In genomic region chr2:47945061-47945460, GRCm38 (mm10) we compare ENCODE assay signal across 10 mouse cellular contexts.
A peak's percentile ranks its signal among the peaks of the same experiment; 100 is the strongest.
DNase-seq lines count a peak whose midpoint lies in the region; ATAC-seq and TF ChIP-seq lines count a peak whose summit lies in the region.
"Had no signal": no experiment of that assay in that cellular context is flagged by ENCODE, and none has a peak within 500 bp of the region (broad histone marks: within the 10 kb centered on the region; RNA-seq: fewer than 3 reads in every experiment).

No protein-coding gene starts in this region.

- no peak overlapping the region for H3K27ac ChIP-seq in heart, adult 2 months
- no peak overlapping the region for H3K27ac ChIP-seq in lung, postnatal 0 days (ENCODE audit: low read length)
- H3K27ac ChIP-seq: hindbrain, embryonic 13.5 days; limb, embryonic 10.5 days; macrophage had no signal

- 0 out of 2 replicates have a peak, but pooled peaks have one; percentile 13 for TF ChIP-seq CTCF in heart, adult 2 months (IDR thresholded peaks at IDR 0.05)
- peak; percentile 49 for TF ChIP-seq CTCF in lung, postnatal 0 days (IDR thresholded peaks at IDR 0.05)

- H3K36me3 ChIP-seq in heart, adult 2 months (ENCODE audit: control insufficient read depth, insufficient read depth, low read length) = no peaks in the 10 kb centered on the region
- H3K36me3 ChIP-seq in lung, postnatal 0 days (ENCODE audit: insufficient read depth, low read length) = no peaks in the 10 kb centered on the region
- H3K36me3 ChIP-seq: hindbrain, embryonic 13.5 days; limb, embryonic 10.5 days had no signal

- H3K4me2 ChIP-seq in lung, postnatal 0 days (replicated peaks; ENCODE audit: low read depth, low read length) = no peak overlapping the region
- H3K4me2 ChIP-seq: hindbrain, embryonic 13.5 days had no signal

- H3K27me3 ChIP-seq in heart, adult 2 months (ENCODE audit: control insufficient read depth, insufficient read depth, low read length) = no peaks in the 10 kb centered on the region
- H3K27me3 ChIP-seq in lung, postnatal 0 days (replicated peaks; ENCODE audit: insufficient read depth, low read length) = no peaks in the 10 kb centered on the region
- H3K27me3 ChIP-seq: hindbrain, embryonic 13.5 days had no signal

- H3K9ac ChIP-seq in heart, adult 2 months (ENCODE audit: low read depth, low read length) = no peak overlapping the region
- no peak overlapping the region for H3K9ac ChIP-seq in lung, postnatal 0 days (replicated peaks; ENCODE audit: low read depth)
- H3K9ac ChIP-seq: hindbrain, embryonic 13.5 days had no signal

- no peaks in the 10 kb centered on the region for H3K9me3 ChIP-seq in lung, postnatal 0 days (ENCODE audit: low read length)
- H3K9me3 ChIP-seq: hindbrain, embryonic 13.5 days; limb, embryonic 10.5 days had no signal

- TF ChIP-seq EP300 in heart, adult 2 months (IDR thresholded peaks at IDR 0.05; ENCODE audit: insufficient read depth, low read depth, low read length) = no peak
- TF ChIP-seq EP300 in lung, postnatal 0 days (IDR thresholded peaks at IDR 0.05) = no peak

- no peaks in the 10 kb centered on the region for H3K4me1 ChIP-seq in heart, adult 2 months (ENCODE audit: control insufficient read depth, insufficient read depth, low read length)
- H3K4me1 ChIP-seq in lung, postnatal 0 days (ENCODE audit: insufficient read depth, low read depth, low read length) = no peaks in the 10 kb centered on the region
- H3K4me1 ChIP-seq: hindbrain, embryonic 13.5 days; limb, embryonic 10.5 days had no signal

- H3K4me3 ChIP-seq in heart, adult 2 months = no peak overlapping the region
- no peak overlapping the region for H3K4me3 ChIP-seq in lung, postnatal 0 days (ENCODE audit: low read depth, low read length)
- H3K4me3 ChIP-seq: hindbrain, embryonic 13.5 days; limb, embryonic 10.5 days had no signal

- intact Hi-C loops in heart, adult 2 months (cut with DNase I) = no loop called here
- intact Hi-C loops in heart, postnatal 36 days (cut with DNase I) = no loop called here

- no peak for TF ChIP-seq POLR2A in heart, adult 2 months (IDR thresholded peaks at IDR 0.05; ENCODE audit: insufficient read depth, low read depth, low read length)

- no peaks in the 10 kb centered on the region for H3K79me2 ChIP-seq in heart, adult 2 months (replicated peaks; ENCODE audit: control insufficient read depth, insufficient read depth, low read length)

- no peak for DNase-seq in heart, adult 2 months
- no peak for DNase-seq in heart, postnatal 36 days
- DNase-seq in lung, postnatal 0 days (ENCODE audit: low spot score) = no peak
- no peak for DNase-seq in lung, postnatal 4 days
- peak; percentile 8 for DNase-seq in CD4-positive helper T cell, adult 2 months (ENCODE audit: low read depth, low spot score)
- peak; percentile 36 for DNase-seq in NIH3T3 (ENCODE audit: low read depth)

- no peak for ATAC-seq in lung, postnatal 0 days
- no peak for ATAC-seq in monocyte, adult 5-6 weeks (replicated peaks; ENCODE audit: insufficient number of reproducible peaks, low FRiP score, low TSS enrichment, poor library complexity, severe bottlenecking)

Comparison
In these comparisons a context has a peak if more than half of its experiments do, and no peak if none do; other contexts are left out.
1. DNase-seq: peak in CD4-positive helper T cell, adult 2 months (single experiment) and NIH3T3 (single experiment); none in heart, adult 2 months (0 of 2), heart, postnatal 36 days (0 of 2), lung, postnatal 0 days (single experiment) and lung, postnatal 4 days (0 of 2).